Mouse (Mus musculus): ENCODE measurements around the gene P2rx4.

DNA sequence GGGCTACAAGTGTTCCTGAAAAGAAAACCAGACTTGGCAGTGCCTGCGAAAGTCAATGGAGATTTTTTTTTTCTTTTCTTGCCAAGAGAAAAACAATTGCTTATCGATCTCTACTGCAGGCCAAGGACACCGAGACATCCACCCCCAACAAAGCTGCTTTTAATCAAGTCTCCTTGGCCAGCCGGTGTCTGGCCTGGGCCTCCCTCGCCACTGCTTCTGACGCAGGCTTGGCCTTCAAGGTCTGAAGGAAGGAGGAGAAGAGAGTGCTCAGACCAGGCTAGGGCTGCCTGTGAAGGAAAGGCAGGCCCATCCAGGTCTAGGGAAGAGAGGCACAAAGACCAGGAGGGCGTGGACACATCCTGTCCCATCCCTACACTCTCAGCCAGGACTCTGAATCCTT lies 63.0 kb downstream of the P2rx4 start:
- TF ChIP-seq CTCF (conservative IDR thresholded peaks at IDR 0.05; ENCODE audit: low read length) (no peak), NANOG (IDR thresholded peaks at IDR 0.05; ENCODE audit: borderline replicate concordance, low read length) (no peak), POU5F1 (IDR thresholded peaks at IDR 0.05; ENCODE audit: borderline replicate concordance, low read length) (no peak)
